Mouse (Mus musculus) macrophage (primary cell): Measurements from ENCODE around the gene Kcnmb1. TPM values are rescaled to one million over a fixed set of nuclear protein-coding genes. Genes with fewer than 3 reads are reported as not detected.

Experiments used
- H3K27ac ChIP-seq: fragments of 350-480 bp; formaldehyde crosslinking; 2 replicates; pipeline ENCODE4 v1.9.0; 2021
- H3K36me3 ChIP-seq: fragments of 350-480 bp; formaldehyde crosslinking; 2 replicates; pipeline ENCODE4 v1.9.0; 2021; ENCODE audit errors: inconsistent target
- H3K4me3 ChIP-seq: fragments of 350-480 bp; formaldehyde crosslinking; 2 replicates; pipeline ENCODE4 v1.9.0; 2021; ENCODE audit errors: inconsistent target
- H3K79me2 ChIP-seq: fragments of 350-480 bp; formaldehyde crosslinking; 2 replicates; pipeline ENCODE4 v1.9.0; 2021; ENCODE audit errors: inconsistent target
- WGBS: methylation state at CpG from one replicate; pipeline ENCODE4 v1.1.7; 2026; ENCODE audit warnings: inconsistent platforms; ENCODE audit not compliant: missing documents; 5-methylcytosine and 5-hydroxymethylcytosine counted together
- polyA plus RNA-seq: library from polyadenylated mRNA; stranded (reverse); fragments of 250-400 nt; gene quantifications from 3 replicates; pipeline ENCODE4 v1.2.4, GENCODE M21; 2018; ENCODE audit warnings: inconsistent platforms

Kcnmb1 gene
- polyA plus RNA-seq, 1 experiment from 2014 or later: not detected

DNA sequence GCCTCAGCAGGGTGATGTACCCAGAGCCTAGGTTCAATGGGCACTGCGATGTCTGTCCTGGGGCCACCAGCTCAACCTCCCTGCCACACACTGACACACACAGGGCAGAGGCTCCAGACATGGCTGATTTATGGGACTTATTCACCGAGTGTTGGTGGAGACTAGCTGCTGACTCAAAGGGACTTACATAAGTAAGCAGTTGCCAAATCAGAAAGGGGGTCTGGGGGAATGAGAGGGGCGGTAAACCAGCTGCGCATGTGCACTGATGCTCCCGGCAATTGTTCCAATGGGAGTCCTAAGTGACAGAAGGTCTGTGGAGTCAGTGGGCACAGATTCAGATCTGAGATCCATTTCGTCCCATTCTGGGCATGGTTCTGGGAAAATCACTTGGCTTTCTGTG is 5.2 kb upstream of the Kcnmb1 start:
- whole genome bisulfite sequencing: 85% methylated on average over 6 of the region's 6 CpGs
- Histone ChIP-seq H3K4me3 (no peak overlapping the region), H3K79me2 (no peaks in the 10 kb centered on the region), H3K27ac (no peak overlapping the region), H3K36me3 (no peaks in the 10 kb centered on the region)

DNA sequence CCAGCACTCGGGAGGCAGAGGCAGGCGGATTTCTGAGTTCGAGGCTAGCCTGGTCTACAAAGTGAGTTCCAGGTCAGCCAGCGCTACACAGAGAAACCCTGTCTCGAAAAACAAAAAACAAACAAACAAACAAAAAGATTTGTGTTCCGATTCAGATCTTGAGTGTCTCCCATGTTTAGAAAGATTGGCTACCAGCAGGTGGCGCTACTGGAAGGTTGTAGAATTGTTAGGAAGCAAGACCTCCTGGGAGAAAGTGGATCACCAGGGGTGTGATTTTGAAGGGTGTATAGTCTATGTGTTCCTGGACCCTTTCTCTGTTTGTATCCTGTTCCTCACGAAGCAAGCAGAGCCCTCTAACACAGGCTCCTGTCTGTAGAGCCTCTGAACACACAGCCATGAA is 4.1 kb upstream of the Kcnmb1 start:
- no peak overlapping the region for H3K27ac ChIP-seq
- H3K4me3 ChIP-seq: no peak overlapping the region
- H3K79me2 ChIP-seq: no peaks in the 10 kb centered on the region
- WGBS: 71% methylated on average over 6 of the region's 8 CpGs
- H3K36me3 ChIP-seq: no peaks in the 10 kb centered on the region

DNA sequence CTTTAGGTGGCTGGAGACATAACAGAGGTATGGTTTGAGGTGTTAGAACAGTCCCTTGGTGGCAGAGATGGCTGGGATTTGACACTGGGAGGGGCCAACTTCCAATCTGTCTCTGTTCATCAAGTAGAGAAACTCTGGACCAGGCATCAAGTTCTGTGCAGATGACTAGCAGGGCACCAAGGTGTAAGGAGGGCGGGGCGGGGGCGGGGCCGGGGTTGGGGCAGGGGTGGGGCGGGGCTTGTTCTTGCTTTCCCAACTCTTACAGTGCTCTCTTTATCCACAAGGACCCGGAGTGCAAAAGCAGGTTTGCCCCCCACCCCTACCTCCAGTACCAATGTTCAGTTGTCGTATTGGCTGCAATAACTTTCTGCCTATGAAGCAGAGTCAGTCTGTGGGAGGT is 635 bp upstream of the Kcnmb1 start:
- Histone ChIP-seq H3K36me3 (no peaks in the 10 kb centered on the region), H3K79me2 (no peaks in the 10 kb centered on the region), H3K4me3 (no peak overlapping the region), H3K27ac (no peak overlapping the region)
- 82% methylated on average over 5 of the region's 7 CpGs for WGBS

DNA sequence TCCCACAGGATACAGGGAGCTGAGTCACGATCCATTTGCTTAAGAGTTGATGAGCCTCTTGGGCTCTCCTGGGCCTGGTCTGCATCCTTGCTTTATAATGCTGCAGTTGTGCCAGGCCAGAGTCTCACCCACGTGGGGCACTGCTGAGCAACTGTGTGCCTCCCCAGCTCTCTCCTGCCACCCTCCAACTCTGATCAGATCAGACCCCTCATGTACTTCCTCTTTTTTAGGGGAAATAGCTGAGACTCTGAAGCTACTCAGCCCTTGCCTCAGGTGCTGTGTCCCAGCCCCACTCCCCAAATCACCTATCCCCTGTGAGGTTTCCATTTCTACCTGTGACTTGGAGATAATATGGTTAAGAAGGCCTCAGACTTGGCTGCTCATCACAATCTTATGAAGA is 2.6 kb downstream of the Kcnmb1 start:
- Histone ChIP-seq H3K79me2 (no peaks in the 10 kb centered on the region), H3K4me3 (no peak overlapping the region), H3K36me3 (no peaks in the 10 kb centered on the region), H3K27ac (no peak overlapping the region)
- WGBS: 4% methylated on average over 2 of the region's 2 CpGs

DNA sequence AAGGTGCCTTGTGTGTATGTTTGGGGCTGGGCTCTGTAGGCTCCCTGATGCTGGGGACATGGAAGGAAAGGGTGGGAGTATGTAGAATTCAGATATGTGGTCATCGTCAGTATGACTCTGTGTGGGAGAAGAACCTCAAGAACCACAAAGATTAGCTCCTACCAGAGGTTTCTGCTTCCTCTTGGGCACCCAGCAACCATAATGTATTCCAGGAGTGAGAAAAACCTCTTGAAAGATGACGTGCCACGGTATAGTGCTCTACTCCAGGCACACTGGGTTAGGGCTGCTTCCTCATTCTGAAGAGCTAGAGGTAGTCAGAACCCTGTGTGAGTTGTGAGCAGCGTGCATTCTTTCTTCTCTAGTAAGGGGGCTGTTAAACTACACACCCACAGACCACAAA is 4.9 kb downstream of the Kcnmb1 start:
- WGBS: 5% methylated on average over 4 of the region's 4 CpGs
- Histone ChIP-seq H3K27ac (no peak overlapping the region), H3K4me3 (no peak overlapping the region), H3K79me2 (no peaks in the 10 kb centered on the region), H3K36me3 (no peaks in the 10 kb centered on the region)

DNA sequence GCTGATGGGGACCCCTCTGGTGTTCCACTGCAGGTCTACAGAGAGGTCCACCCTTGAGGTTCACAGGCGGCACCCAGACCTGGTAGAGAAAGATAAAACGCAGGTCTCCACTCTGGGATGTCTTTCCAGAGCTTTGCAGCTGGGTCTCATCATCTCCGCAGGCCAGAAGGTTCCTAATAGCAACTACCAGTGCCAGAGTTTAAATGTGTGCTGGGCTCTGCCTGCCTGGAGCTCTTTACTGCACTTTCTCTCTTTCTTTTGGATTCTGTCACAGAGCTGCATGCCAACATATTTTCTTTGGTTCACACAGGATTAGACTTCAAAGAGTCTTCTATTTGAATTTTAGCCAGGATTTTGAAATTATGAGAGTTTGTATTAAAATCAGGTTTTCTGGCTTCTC is 6.4 kb downstream of the Kcnmb1 start:
- Histone ChIP-seq H3K36me3 (no peaks in the 10 kb centered on the region), H3K79me2 (no peaks in the 10 kb centered on the region), H3K4me3 (no peak overlapping the region), H3K27ac (no peak overlapping the region)
- 95% methylated on average over 3 of the region's 3 CpGs for WGBS

DNA sequence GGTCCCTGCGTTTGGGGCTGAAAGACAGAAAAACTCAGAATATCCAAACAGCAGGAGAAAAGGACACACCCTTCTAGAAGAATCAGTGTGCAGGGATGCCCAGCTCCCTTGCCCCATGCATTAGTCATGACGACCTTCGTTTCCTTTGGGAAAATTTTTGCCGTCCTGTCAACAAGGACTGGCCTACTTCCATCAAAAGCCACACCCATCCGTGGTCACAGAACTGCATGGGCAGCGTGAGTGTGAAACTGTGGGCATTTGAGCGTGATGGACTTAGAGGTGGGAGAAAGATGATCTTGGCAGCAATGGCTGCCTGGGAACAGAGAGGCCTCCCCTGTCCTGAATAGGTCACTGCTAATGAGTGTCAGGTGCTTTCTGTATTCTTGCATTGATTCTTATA is 9.3 kb downstream of the Kcnmb1 start:
- Histone ChIP-seq H3K27ac (no peak overlapping the region), H3K36me3 (no peaks in the 10 kb centered on the region), H3K4me3 (no peak overlapping the region), H3K79me2 (no peaks in the 10 kb centered on the region)
- 89% methylated on average over 7 of the region's 7 CpGs for WGBS

DNA sequence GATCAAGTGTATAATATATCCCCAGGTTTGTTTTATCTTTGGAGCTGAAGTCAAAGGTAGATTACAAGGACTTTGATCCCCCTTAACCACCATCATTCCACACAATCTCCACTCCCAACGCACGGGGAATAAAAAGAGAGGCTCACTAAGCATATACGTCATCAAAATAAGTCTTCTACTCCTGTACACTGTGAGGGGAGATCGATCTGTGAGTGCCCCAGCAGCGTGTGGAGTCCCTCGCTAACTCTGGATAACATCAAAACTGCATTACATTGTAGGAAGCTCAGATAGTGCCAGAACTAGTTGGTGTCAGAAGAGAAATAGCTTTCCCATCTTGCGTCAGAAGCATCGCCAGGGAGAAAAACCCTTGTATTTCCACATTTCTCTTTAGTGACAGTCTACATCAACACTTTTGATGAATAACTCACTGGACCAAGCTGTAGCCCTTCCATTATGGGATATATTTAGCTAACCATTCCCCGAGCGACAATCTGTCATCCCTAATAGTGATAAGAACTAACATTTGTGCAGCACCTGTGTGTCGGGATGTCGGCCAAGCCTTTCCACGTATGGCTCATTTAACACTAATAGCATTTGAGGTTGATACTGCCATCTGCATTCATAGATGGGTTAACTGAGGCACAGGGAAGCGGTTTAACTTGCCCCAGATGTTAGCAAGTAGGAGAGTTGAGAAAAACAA is 11.7 kb downstream of the Kcnmb1 start:
- Histone ChIP-seq H3K4me3 (no peak overlapping the region), H3K27ac (no peak overlapping the region), H3K79me2 (no peaks in the 10 kb centered on the region), H3K36me3 (no peaks in the 10 kb centered on the region)
- WGBS: 93% methylated on average over 13 of the region's 14 CpGs

DNA sequence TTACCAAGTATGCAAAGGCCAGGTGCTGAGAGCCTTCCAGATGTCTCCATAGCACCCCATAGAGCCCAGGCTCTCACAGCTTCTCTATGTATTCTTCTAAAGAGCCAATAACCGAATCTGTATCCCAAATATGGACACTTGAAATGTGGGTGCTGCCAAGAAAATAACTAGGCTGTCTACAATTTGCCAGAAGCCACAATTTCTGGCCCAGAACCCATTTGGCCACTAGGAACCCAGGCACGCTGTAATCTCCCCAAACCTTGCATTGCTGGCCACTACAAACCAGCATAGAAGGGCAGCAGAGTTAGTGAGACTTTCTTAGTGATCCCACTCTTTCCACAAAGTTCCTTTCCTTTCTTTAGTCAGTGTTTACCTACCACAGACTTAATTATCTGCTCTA is 12.3 kb downstream of the Kcnmb1 start:
- Histone ChIP-seq H3K27ac (no peak overlapping the region), H3K4me3 (no peak overlapping the region), H3K36me3 (no peaks in the 10 kb centered on the region), H3K79me2 (no peaks in the 10 kb centered on the region)
- WGBS: 97% methylated on average over 2 of the region's 2 CpGs

DNA sequence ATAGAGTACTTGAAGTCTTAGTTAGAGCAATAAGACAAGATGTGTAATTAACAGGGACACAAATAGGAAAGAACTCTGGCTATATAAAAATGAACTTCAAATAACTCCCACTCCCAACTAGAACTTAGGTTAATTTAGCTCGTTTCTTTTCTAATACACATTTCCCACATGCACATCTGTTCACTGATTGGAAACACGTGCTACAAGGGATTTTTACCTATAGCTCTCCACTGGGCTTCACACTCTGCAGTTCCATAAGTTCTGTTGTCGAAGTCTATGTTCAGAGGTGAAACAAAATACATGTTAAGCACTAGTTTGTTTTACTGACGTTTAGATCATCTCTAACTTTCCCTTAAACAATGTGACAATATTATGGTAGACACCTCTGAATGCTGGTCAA is 17.3 kb downstream of the Kcnmb1 start:
- H3K36me3 ChIP-seq: no peaks in the 10 kb centered on the region
- H3K79me2 ChIP-seq: no peaks in the 10 kb centered on the region
- WGBS: 87% methylated on average over 4 of the region's 4 CpGs
- H3K4me3 ChIP-seq: no peak overlapping the region
- H3K27ac ChIP-seq: no peak overlapping the region

DNA sequence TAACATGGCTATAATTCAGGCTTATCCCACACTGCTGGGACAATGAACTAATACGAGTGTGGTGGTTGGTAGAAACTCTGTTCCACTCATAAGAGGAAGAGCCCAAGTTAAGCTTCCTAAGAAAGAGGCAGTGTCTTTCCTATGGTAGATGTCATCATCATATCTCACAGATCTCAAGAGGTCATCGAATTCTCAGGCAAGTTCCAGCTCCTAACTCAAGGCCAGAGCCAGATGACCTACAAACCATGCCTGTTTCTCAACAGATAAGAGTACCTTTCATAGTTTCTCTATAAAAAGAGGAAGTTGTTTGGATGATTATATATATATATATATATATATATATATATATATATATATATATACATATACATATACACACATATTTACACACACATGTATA is 23.7 kb downstream of the Kcnmb1 start:
- Histone ChIP-seq H3K27ac (no peak overlapping the region), H3K4me3 (no peak overlapping the region), H3K79me2 (no peaks in the 10 kb centered on the region), H3K36me3 (no peaks in the 10 kb centered on the region)
- WGBS: 20% methylated on average over 2 of the region's 2 CpGs

DNA sequence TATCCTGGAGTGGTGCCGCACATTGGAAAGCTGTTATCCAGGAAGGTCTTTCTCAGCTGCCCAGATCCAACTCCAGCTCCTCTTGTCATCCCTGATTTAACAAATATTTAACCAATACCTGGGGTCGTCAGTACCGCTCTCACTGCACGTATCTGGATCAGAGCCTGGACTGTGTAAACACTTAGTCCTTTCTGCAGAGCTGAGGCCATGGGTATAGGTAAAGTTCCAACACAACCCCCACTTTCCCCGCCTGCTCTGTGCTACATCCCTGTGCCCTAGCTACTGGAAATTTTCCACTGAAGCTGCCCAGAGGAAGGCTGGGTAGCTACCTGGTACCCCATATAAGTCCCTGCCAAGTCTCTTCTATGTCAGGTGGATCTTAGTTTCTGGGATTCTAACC is 27.2 kb downstream of the Kcnmb1 start:
- Histone ChIP-seq H3K4me3 (no peak overlapping the region), H3K36me3 (no peaks in the 10 kb centered on the region), H3K79me2 (no peaks in the 10 kb centered on the region), H3K27ac (no peak overlapping the region)
- 94% methylated on average over 5 of the region's 5 CpGs for WGBS

DNA sequence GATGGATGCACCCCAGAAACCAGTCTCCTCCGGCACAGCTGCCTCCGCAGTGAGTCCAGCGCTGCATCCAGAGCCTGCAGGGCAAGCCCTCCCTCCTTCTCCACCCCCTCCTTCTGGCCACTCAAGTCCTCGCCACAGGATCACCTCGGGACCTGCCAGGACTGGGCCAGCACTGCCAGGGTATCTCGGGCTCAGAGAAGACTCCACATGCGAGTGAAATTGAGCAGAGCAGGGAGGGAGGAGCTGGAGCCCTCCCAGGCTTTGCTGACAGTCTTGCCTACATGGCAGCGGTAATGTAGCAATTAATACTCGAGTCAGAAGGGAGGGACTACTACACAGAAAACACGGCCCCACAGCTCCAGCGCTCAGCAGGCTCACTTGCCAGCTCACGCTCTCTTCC is 30.1 kb downstream of the Kcnmb1 start, which contains the start of gene Kcnip1:
Kcnip1 (minus strand) TSS at position 215 of the 400 bp plus-strand sequence.
- WGBS: 72% methylated on average over 12 of the region's 12 CpGs
- H3K79me2 ChIP-seq: no peaks in the 10 kb centered on the region
- H3K36me3 ChIP-seq: no peaks in the 10 kb centered on the region
- no peak within 1 kb of the TSS for H3K27ac ChIP-seq
- no peak within 1 kb of the TSS for H3K4me3 ChIP-seq

DNA sequence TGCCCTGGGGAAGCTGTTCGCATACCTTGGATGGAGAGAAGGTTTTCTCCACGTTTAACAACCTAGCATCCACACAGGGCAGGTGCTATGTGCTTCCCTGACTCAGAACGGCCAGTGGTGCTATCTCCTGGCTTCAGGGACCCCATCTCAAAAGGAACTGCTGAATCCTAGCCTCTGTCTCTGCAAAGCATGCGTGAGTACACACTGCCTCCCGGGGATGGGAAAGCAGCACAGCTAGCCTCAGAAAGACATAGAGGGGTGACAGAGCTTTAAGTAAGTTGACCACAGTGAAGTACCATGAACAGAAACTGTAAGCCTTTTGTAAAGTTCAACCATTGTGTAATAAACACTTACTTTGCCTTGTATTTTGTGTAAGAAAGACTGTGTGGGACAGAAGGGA is 30.7 kb downstream of the Kcnmb1 start:
- H3K36me3 ChIP-seq: no peaks in the 10 kb centered on the region
- 88% methylated on average over 5 of the region's 5 CpGs for WGBS
- H3K4me3 ChIP-seq: no peak overlapping the region
- no peaks in the 10 kb centered on the region for H3K79me2 ChIP-seq
- H3K27ac ChIP-seq: no peak overlapping the region

DNA sequence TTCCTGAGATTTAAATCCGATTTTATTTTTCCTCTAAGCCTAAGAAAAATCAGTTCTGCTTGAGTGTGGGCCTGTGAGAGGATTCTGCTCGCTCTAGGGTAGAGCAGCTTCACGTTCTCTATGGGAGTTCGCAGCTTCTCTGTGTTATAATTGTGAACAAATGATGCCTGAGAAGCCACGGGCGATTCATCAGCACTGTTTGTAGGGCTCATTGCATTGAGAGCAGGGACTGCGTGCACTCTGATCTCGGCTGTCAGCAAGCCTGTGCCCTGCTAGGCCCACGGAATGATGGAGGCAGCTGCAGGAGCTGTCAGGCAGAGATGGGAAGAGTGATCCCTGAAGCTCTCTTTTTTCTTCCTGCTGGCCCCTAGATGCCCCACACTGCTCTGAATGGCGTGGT is 35.4 kb downstream of the Kcnmb1 start:
- Histone ChIP-seq H3K79me2 (no peaks in the 10 kb centered on the region), H3K27ac (no peak overlapping the region), H3K4me3 (no peak overlapping the region), H3K36me3 (no peaks in the 10 kb centered on the region)
- 95% methylated on average over 10 of the region's 10 CpGs for WGBS

DNA sequence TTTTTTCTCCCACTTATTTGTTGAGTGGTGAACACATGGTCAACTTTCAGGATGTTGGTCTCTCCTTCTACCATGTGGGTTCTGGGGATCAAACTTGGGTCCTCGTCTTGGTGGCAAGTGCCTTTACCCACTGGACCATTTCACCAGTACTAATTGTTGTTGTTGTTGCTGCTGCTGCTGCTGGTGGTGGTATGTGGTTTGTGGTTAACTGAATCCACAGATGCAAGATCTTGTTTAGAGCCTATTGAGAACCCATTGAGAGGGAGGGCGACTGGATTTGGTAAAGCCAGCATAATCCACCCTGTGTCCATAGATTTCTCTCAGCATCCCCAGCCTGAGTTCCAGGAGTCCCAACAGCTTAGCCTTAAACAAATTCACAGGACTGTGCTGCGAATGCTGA is 37.6 kb downstream of the Kcnmb1 start:
- Histone ChIP-seq H3K4me3 (no peak overlapping the region), H3K27ac (no peak overlapping the region), H3K36me3 (no peaks in the 10 kb centered on the region), H3K79me2 (no peaks in the 10 kb centered on the region)
- WGBS: 55% methylated on average over 3 of the region's 3 CpGs
